In the genomic region with DNA sequence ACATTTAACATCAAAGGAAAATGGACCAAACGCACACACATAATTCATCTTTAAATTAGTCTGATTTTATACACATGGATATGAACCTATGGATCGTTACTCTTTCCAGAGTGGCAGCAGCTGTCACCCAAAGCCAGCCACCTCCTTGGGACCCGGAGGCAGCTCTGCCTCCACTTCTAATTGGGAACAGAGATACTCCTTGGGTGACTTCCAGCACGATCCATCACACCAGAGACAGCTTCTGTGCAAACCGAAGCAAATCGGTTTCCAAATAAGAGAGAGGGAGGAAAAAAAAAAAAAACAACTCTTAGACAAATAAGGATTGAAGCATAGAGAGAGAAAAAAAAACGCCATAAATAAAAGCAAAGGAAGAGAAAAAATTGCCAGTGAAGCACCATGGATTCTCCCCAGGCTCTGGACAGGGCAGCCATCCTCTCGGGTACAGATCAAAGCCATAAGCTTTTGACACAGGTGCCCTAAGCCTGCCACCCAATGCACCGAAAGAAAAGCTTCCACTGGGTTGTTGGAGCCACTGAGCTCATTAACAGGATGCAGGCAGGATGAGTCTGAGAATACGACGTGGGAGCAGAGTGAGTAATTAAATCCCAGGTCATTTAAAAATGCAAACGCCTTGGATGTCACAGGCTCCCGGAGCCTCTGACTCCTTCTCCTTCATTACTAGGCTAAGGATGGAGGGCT, we compare ENCODE assay signal across 9 mouse cellular contexts.
DNase-seq lines count a peak whose midpoint lies in the region; ATAC-seq and TF ChIP-seq lines count a peak whose summit lies in the region.
"Had no signal": no experiment of that assay in that cellular context is flagged by ENCODE, and none has a peak within 500 bp of the region (broad histone marks: within the 10 kb centered on the region; RNA-seq: fewer than 3 reads in every experiment).

No protein-coding gene starts in this region.

- ATAC-seq in forebrain, embryonic 14.5 days, result peak; percentile 50; the same call in 1 of the 2 replicates
- ATAC-seq in hindbrain, embryonic 16.5 days, result peak; percentile 55
- ATAC-seq in neural tube, embryonic 14.5 days (ENCODE audit: low read depth), result peak; percentile 67

- H3K4me3 ChIP-seq in layer of hippocampus, adult 2 months, result no peak overlapping the region
- H3K4me3 ChIP-seq in forebrain, embryonic 14.5 days (ENCODE audit: low read depth, low read length), result no peak overlapping the region
- H3K4me3 ChIP-seq in hindbrain, embryonic 16.5 days (ENCODE audit: low read length), result no peak overlapping the region
- no peak overlapping the region for H3K4me3 ChIP-seq in neural tube, embryonic 14.5 days (ENCODE audit: low read depth, low read length)
- H3K4me3 ChIP-seq: lung, embryonic 15.5 days had no signal

- DNase-seq in layer of hippocampus, adult 2 months (ENCODE audit: low spot score in 2 of 2), result no peak
- no peak for DNase-seq in layer of hippocampus, postnatal 10 days (ENCODE audit: low spot score in 2 of 2)
- peak; percentile 63 for DNase-seq in forebrain, embryonic 14.5 days (ENCODE audit: low spot score)
- DNase-seq in heart, adult 11 months, result no peak
- no peak for DNase-seq in lung, postnatal 10 days

- no peaks in the 10 kb centered on the region for H3K36me3 ChIP-seq in forebrain, embryonic 14.5 days (ENCODE audit: control insufficient read depth, insufficient read depth, low read length)
- no peaks in the 10 kb centered on the region for H3K36me3 ChIP-seq in hindbrain, embryonic 16.5 days (ENCODE audit: control insufficient read depth, insufficient read depth, low read length)
- H3K36me3 ChIP-seq in neural tube, embryonic 14.5 days (ENCODE audit: control insufficient read depth, insufficient read depth, low read length), result no peaks in the 10 kb centered on the region
- H3K36me3 ChIP-seq: lung, embryonic 15.5 days had no signal

- no peak overlapping the region for H3K9ac ChIP-seq in forebrain, embryonic 14.5 days (ENCODE audit: low read length)
- no peak overlapping the region for H3K9ac ChIP-seq in hindbrain, embryonic 16.5 days (ENCODE audit: low read depth, low read length)
- no peak overlapping the region for H3K9ac ChIP-seq in neural tube, embryonic 14.5 days (replicated peaks; ENCODE audit: low read depth, low read length)
- H3K9ac ChIP-seq: lung, embryonic 15.5 days had no signal

- 19% methylated on average over 13 of the region's 13 CpGs for WGBS in forebrain, embryonic 14.5 days
- WGBS in hindbrain, embryonic 16.5 days, result 9% methylated on average over 13 of the region's 13 CpGs
- 11% methylated on average over 13 of the region's 13 CpGs for WGBS in neural tube, embryonic 14.5 days

- H3K27me3 ChIP-seq in forebrain, embryonic 14.5 days (replicated peaks; ENCODE audit: control insufficient read depth, insufficient read depth, low read length), result no peaks in the 10 kb centered on the region
- H3K27me3 ChIP-seq in hindbrain, embryonic 16.5 days (replicated peaks; ENCODE audit: control insufficient read depth, insufficient read depth, low read length), result no peaks in the 10 kb centered on the region
- no peaks in the 10 kb centered on the region for H3K27me3 ChIP-seq in neural tube, embryonic 14.5 days (ENCODE audit: control insufficient read depth, insufficient read depth, low read length)
- H3K27me3 ChIP-seq: lung, embryonic 15.5 days had no signal

- peaks cover 11% of the 10 kb centered on the region for H3K4me1 ChIP-seq in forebrain, embryonic 14.5 days (ENCODE audit: control insufficient read depth, insufficient read depth, low read length)
- peaks cover 21% of the 10 kb centered on the region for H3K4me1 ChIP-seq in hindbrain, embryonic 16.5 days (ENCODE audit: control insufficient read depth, insufficient read depth, low read depth, low read length)
- H3K4me1 ChIP-seq in neural tube, embryonic 14.5 days (ENCODE audit: control insufficient read depth, insufficient read depth, low read length), result peaks cover 11% of the 10 kb centered on the region
- H3K4me1 ChIP-seq: lung, embryonic 15.5 days had no signal

- no peaks in the 10 kb centered on the region for H3K9me3 ChIP-seq in forebrain, embryonic 14.5 days (replicated peaks; ENCODE audit: control insufficient read depth, low read length)
- no peaks in the 10 kb centered on the region for H3K9me3 ChIP-seq in hindbrain, embryonic 16.5 days (ENCODE audit: control insufficient read depth, low read length)
- no peaks in the 10 kb centered on the region for H3K9me3 ChIP-seq in neural tube, embryonic 14.5 days (ENCODE audit: control insufficient read depth, low read length)
- H3K9me3 ChIP-seq: G1E; lung, embryonic 15.5 days had no signal

- no peak for TF ChIP-seq CTCF in layer of hippocampus, adult 2 months (conservative IDR thresholded peaks at IDR 0.05)

- H3K4me2 ChIP-seq in forebrain, embryonic 14.5 days (ENCODE audit: low read length), result peak overlapping the region; percentile 23; the same call in 1 of the 2 replicates
- peak overlapping the region; percentile 17; the same call in 1 of the 2 replicates for H3K4me2 ChIP-seq in hindbrain, embryonic 16.5 days (ENCODE audit: low read length)
- H3K4me2 ChIP-seq in neural tube, embryonic 14.5 days (ENCODE audit: low read depth, low read length), result 0 out of 2 replicates have a peak overlapping the region, but pooled peaks have one; percentile 1
- H3K4me2 ChIP-seq: lung, embryonic 15.5 days had no signal

- peak overlapping the region; percentile 80 for H3K27ac ChIP-seq in layer of hippocampus, adult 2 months
- H3K27ac ChIP-seq in forebrain, embryonic 14.5 days (ENCODE audit: low read depth, low read length), result peak overlapping the region; percentile 78
- peak overlapping the region; percentile 29 for H3K27ac ChIP-seq in hindbrain, embryonic 16.5 days (ENCODE audit: low read depth, low read length)
- peak overlapping the region; percentile 65 for H3K27ac ChIP-seq in neural tube, embryonic 14.5 days (ENCODE audit: low read depth, low read length)
- H3K27ac ChIP-seq: lung, embryonic 15.5 days had no signal

Comparison
In these comparisons a context has a peak if more than half of its experiments do, and no peak if none do; other contexts are left out.
1. H3K27ac ChIP-seq: peak in every context shown above with its lines; median percentile 80 in layer of hippocampus, adult 2 months; 78 in forebrain, embryonic 14.5 days; 65 in neural tube, embryonic 14.5 days; 29 in hindbrain, embryonic 16.5 days.